Mouse (Mus musculus): ENCODE results near the gene Igf1r.

Gene Igf1r

GRCm38 (mm10) chr7:68125347-68125746 lies 172.7 kb downstream of the Igf1r start:
- DNase-seq (ENCODE audit: low spot score): no peak

GRCm38 (mm10) chr7:68127799-68128261 lies 175.2 kb downstream of the Igf1r start:
- peak; percentile 64 for DNase-seq (ENCODE audit: low spot score)

GRCm38 (mm10) chr7:68128271-68128674 lies 175.6 kb downstream of the Igf1r start:
- DNase-seq (ENCODE audit: low spot score): no peak

GRCm38 (mm10) chr7:68129077-68129511 lies 176.5 kb downstream of the Igf1r start:
- DNase-seq (ENCODE audit: low spot score): peak; percentile 98

- peak; percentile 92 for DNase-seq (ENCODE audit: low spot score)
These were observed 177.1 kb downstream of the Igf1r start for GRCm38 (mm10) chr7:68129546-68130253.

GRCm38 (mm10) chr7:68130950-68131580 lies 178.4 kb downstream of the Igf1r start:
- peak; percentile 50 for DNase-seq (ENCODE audit: low spot score)

GRCm38 (mm10) chr7:68133679-68134078 lies 181.1 kb downstream of the Igf1r start:
- DNase-seq (ENCODE audit: low spot score): no peak

GRCm38 (mm10) chr7:68134948-68135347 lies 182.3 kb downstream of the Igf1r start:
- DNase-seq (ENCODE audit: low spot score): peak; percentile 64

- DNase-seq (ENCODE audit: low spot score): no peak
These were observed 183.4 kb downstream of the Igf1r start for GRCm38 (mm10) chr7:68136056-68136455.

GRCm38 (mm10) chr7:68139384-68139783 lies 186.8 kb downstream of the Igf1r start:
- no peak for DNase-seq (ENCODE audit: low spot score)

- no peak for DNase-seq (ENCODE audit: low spot score)
These were observed 187.6 kb downstream of the Igf1r start for GRCm38 (mm10) chr7:68140041-68140807.

- DNase-seq (ENCODE audit: low spot score): no peak
These were observed 191.6 kb downstream of the Igf1r start for GRCm38 (mm10) chr7:68144266-68144665.

GRCm38 (mm10) chr7:68148297-68149048 lies 195.8 kb downstream of the Igf1r start:
- peak; percentile 38 for DNase-seq (ENCODE audit: low spot score)

- no peak for DNase-seq (ENCODE audit: low spot score)
These were observed 199.3 kb downstream of the Igf1r start for GRCm38 (mm10) chr7:68151892-68152291.

- DNase-seq (ENCODE audit: low spot score): no peak
These were observed 199.8 kb downstream of the Igf1r start for GRCm38 (mm10) chr7:68152458-68152857.

GRCm38 (mm10) chr7:68153269-68153668 lies 200.6 kb downstream of the Igf1r start:
- DNase-seq (ENCODE audit: low spot score): no peak

- no peak for DNase-seq (ENCODE audit: low spot score)
These were observed 202.0 kb downstream of the Igf1r start for GRCm38 (mm10) chr7:68154588-68154987.

GRCm38 (mm10) chr7:68160094-68160791 lies 207.6 kb downstream of the Igf1r start:
- DNase-seq (ENCODE audit: low spot score): no peak

- DNase-seq (ENCODE audit: low spot score): no peak
These were observed 211.4 kb downstream of the Igf1r start for GRCm38 (mm10) chr7:68164074-68164473.

- DNase-seq (ENCODE audit: low spot score): no peak
These were observed 220.1 kb downstream of the Igf1r start for GRCm38 (mm10) chr7:68172776-68173175.

- no peak for DNase-seq (ENCODE audit: low spot score)
These were observed 227.0 kb downstream of the Igf1r start for GRCm38 (mm10) chr7:68179672-68180071.
